Mouse (Mus musculus) brain, embryonic 18.5 days (tissue): Measurements from ENCODE around the gene Olfr224.
"Not testable (repeated sequence)": the region's sequence is repeated elsewhere in the genome, so short reads cannot be mapped to it uniquely, and the experiment has no call there.

Experiments
- DNase-seq: peaks from one replicate; pipeline ENCODE4 v3.0.0-alpha.2; 2012; ENCODE audit warnings: low read depth, low spot score

Gene Olfr224

GRCm38 (mm10) chr11:58518916-58519315 is 51.4 kb downstream of the Olfr224 start:
- not testable (repeated sequence) for DNase-seq
